Mouse (Mus musculus): ENCODE results near the gene Lrwd1. TPM values are rescaled to one million over a fixed set of nuclear protein-coding genes. Genes with fewer than 3 reads are reported as not detected.
A peak's percentile ranks its signal among the peaks of the same experiment; 100 is the strongest.

The Lrwd1 gene
- 47.2 and 54.5 TPM in 2 replicates for polyA plus RNA-seq (2012; ENCODE audit: insufficient read depth, low replicate concordance)

- H3K27me3 ChIP-seq (replicated peaks) = no peaks in the 10 kb centered on the region
- H3K4me3 ChIP-seq (replicated peaks) = peak within 1 kb of the TSS; percentile 95
- peaks cover 68% of the 10 kb centered on the region for H3K36me3 ChIP-seq (replicated peaks; ENCODE audit: low read length)
- peaks cover 65% of the 10 kb centered on the region for H3K4me1 ChIP-seq
- TF ChIP-seq FLI1 (IDR thresholded peaks at IDR 0.05; ENCODE audit: low read length) = 0 out of 2 replicates have a peak, but pooled peaks have one; percentile 36
- no peak for TF ChIP-seq GATA1 (IDR thresholded peaks at IDR 0.05; ENCODE audit: borderline replicate concordance, low read length)
- no peaks in the 10 kb centered on the region for H3K9me3 ChIP-seq
Measured at GRCm38 (mm10) chr5:136135571-136136291, at the start of gene Lrwd1, which contains the start of gene Alkbh4. Gene Lrwd1 (minus strand): TSS chr5:136136074. Gene Alkbh4 (plus strand): TSS chr5:136136146.

GRCm38 (mm10) chr5:136183766-136184165 is 47.9 kb upstream of the Lrwd1 start:
- peaks cover 41% of the 10 kb centered on the region for H3K4me1 ChIP-seq

GRCm38 (mm10) chr5:136182830-136183229 is 47.0 kb upstream of the Lrwd1 start:
- H3K4me3 ChIP-seq (replicated peaks) = peak overlapping the region; percentile 15
- TF ChIP-seq FLI1 (IDR thresholded peaks at IDR 0.05; ENCODE audit: low read length) (no peak), GATA1 (IDR thresholded peaks at IDR 0.05; ENCODE audit: borderline replicate concordance, low read length) (no peak)
- peaks cover 92% of the 10 kb centered on the region for H3K36me3 ChIP-seq (replicated peaks; ENCODE audit: low read length)
- H3K27me3 ChIP-seq (replicated peaks) = no peaks in the 10 kb centered on the region
- H3K4me1 ChIP-seq = peaks cover 49% of the 10 kb centered on the region
- no peaks in the 10 kb centered on the region for H3K9me3 ChIP-seq

More at GRCm38 (mm10) chr5:136183766-136184165, 47.9 kb upstream of the Lrwd1 start:
- no peak for TF ChIP-seq FLI1 (IDR thresholded peaks at IDR 0.05; ENCODE audit: low read length)
- no peak for TF ChIP-seq GATA1 (IDR thresholded peaks at IDR 0.05; ENCODE audit: borderline replicate concordance, low read length)
- Histone ChIP-seq H3K4me3 (replicated peaks) (no peak overlapping the region), H3K27me3 (replicated peaks) (no peaks in the 10 kb centered on the region), H3K9me3 (no peaks in the 10 kb centered on the region), H3K36me3 (replicated peaks; ENCODE audit: low read length) (peaks cover 92% of the 10 kb centered on the region)

- peaks cover 54% of the 10 kb centered on the region for H3K4me1 ChIP-seq
- TF ChIP-seq FLI1 (IDR thresholded peaks at IDR 0.05; ENCODE audit: low read length) (no peak), GATA1 (IDR thresholded peaks at IDR 0.05; ENCODE audit: borderline replicate concordance, low read length) (no peak)
- peaks cover 95% of the 10 kb centered on the region for H3K36me3 ChIP-seq (replicated peaks; ENCODE audit: low read length)
Measured at GRCm38 (mm10) chr5:136182049-136182448, 46.2 kb upstream of the Lrwd1 start.

GRCm38 (mm10) chr5:136181197-136181596 is 45.3 kb upstream of the Lrwd1 start:
- Histone ChIP-seq H3K4me1 (peaks cover 48% of the 10 kb centered on the region), H3K4me3 (replicated peaks) (no peak overlapping the region), H3K9me3 (no peaks in the 10 kb centered on the region), H3K27me3 (replicated peaks) (no peaks in the 10 kb centered on the region), H3K36me3 (replicated peaks; ENCODE audit: low read length) (peaks cover 90% of the 10 kb centered on the region)
- TF ChIP-seq GATA1 (IDR thresholded peaks at IDR 0.05; ENCODE audit: borderline replicate concordance, low read length) = no peak
- TF ChIP-seq FLI1 (IDR thresholded peaks at IDR 0.05; ENCODE audit: low read length) = no peak

More at GRCm38 (mm10) chr5:136182049-136182448, 46.2 kb upstream of the Lrwd1 start:
- Histone ChIP-seq H3K27me3 (replicated peaks) (no peaks in the 10 kb centered on the region), H3K4me3 (replicated peaks) (no peak overlapping the region), H3K9me3 (no peaks in the 10 kb centered on the region)

GRCm38 (mm10) chr5:136179594-136179993 is 43.7 kb upstream of the Lrwd1 start:
- peaks cover 45% of the 10 kb centered on the region for H3K4me1 ChIP-seq
- H3K4me3 ChIP-seq (replicated peaks) = no peak overlapping the region
- no peaks in the 10 kb centered on the region for H3K9me3 ChIP-seq
- H3K36me3 ChIP-seq (replicated peaks; ENCODE audit: low read length) = peaks cover 83% of the 10 kb centered on the region
- H3K27me3 ChIP-seq (replicated peaks) = no peaks in the 10 kb centered on the region
- no peak for TF ChIP-seq GATA1 (IDR thresholded peaks at IDR 0.05; ENCODE audit: borderline replicate concordance, low read length)
- TF ChIP-seq FLI1 (IDR thresholded peaks at IDR 0.05; ENCODE audit: low read length) = no peak

- Histone ChIP-seq H3K9me3 (no peaks in the 10 kb centered on the region), H3K4me3 (replicated peaks) (no peak overlapping the region), H3K27me3 (replicated peaks) (no peaks in the 10 kb centered on the region), H3K4me1 (peaks cover 59% of the 10 kb centered on the region), H3K36me3 (replicated peaks; ENCODE audit: low read length) (peaks cover 35% of the 10 kb centered on the region)
- TF ChIP-seq GATA1 (IDR thresholded peaks at IDR 0.05; ENCODE audit: borderline replicate concordance, low read length) = no peak
- no peak for TF ChIP-seq FLI1 (IDR thresholded peaks at IDR 0.05; ENCODE audit: low read length)
Measured at GRCm38 (mm10) chr5:136173606-136174463, 38.0 kb upstream of the Lrwd1 start.

GRCm38 (mm10) chr5:136172939-136173338 is 37.1 kb upstream of the Lrwd1 start:
- peaks cover 61% of the 10 kb centered on the region for H3K4me1 ChIP-seq
- H3K9me3 ChIP-seq = peaks cover 5% of the 10 kb centered on the region
- H3K27me3 ChIP-seq (replicated peaks) = no peaks in the 10 kb centered on the region
- H3K4me3 ChIP-seq (replicated peaks) = no peak overlapping the region
- H3K36me3 ChIP-seq (replicated peaks; ENCODE audit: low read length) = peaks cover 35% of the 10 kb centered on the region
- TF ChIP-seq FLI1 (IDR thresholded peaks at IDR 0.05; ENCODE audit: low read length) (no peak), GATA1 (IDR thresholded peaks at IDR 0.05; ENCODE audit: borderline replicate concordance, low read length) (no peak)

- Histone ChIP-seq H3K27me3 (replicated peaks) (no peaks in the 10 kb centered on the region), H3K9me3 (peaks cover 6% of the 10 kb centered on the region), H3K4me3 (replicated peaks) (peak overlapping the region; percentile 97), H3K4me1 (peaks cover 63% of the 10 kb centered on the region), H3K36me3 (replicated peaks; ENCODE audit: low read length) (peaks cover 36% of the 10 kb centered on the region)
- TF ChIP-seq GATA1 (IDR thresholded peaks at IDR 0.05; ENCODE audit: borderline replicate concordance, low read length) = no peak
- no peak for TF ChIP-seq FLI1 (IDR thresholded peaks at IDR 0.05; ENCODE audit: low read length)
Measured at GRCm38 (mm10) chr5:136171363-136172341, 35.8 kb upstream of the Lrwd1 start.
